Mouse (Mus musculus): ENCODE data around the gene Zfp386. TPM values are rescaled to one million over a fixed set of nuclear protein-coding genes. Genes with fewer than 3 reads are reported as not detected.
"Not testable (repeated sequence)": the region's sequence is repeated elsewhere in the genome, so short reads cannot be mapped to it uniquely, and the experiment has no call there.

Zfp386 gene
- polyA plus RNA-seq (2012; rRNA removed) = 28.4 and 30.9 TPM in 2 replicates

DNA sequence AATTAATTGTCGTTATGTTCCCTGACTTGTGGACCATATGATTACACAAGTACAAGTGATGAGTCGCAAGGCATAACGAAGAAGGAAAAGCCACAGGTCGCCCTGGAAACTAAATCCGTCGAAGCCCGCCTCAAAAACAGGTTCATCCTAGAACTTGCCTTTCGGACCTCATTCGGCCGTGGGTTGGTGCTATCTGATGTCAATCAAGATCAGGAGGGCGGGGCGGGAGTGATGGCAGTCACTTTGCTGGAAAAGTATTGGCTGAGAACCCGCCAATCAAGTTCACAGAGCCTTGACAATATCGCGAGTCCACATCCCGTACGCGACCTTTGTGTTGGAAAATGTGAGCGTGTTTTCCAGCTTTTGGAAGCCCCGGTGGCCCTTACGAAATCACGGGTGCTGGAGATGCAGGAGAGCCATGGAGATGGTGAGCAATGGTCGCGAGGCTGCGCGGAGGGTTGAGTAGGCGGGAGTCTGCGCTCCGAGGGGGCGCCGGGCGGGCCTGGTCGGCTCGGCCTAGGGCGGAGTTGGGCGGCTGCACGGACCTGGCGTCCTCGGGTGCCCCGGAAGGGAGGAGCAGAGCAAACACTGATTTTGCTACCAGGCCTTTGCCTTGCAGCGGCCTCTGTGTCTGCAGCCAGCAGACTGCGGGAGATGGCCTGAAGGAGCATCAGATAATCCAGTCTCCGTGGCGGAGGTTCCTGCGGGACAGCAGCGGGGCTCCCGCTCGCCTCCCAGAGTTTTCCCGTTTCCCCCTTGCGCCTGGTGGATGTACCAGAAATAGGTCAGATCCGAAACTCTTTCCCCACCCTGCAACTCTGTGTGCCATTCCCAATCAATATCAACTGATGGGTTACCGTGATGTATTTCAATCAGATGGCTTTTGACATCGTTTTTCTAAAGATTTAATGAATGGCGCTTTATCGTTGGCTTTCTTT is at the start of gene Zfp386:
Zfp386 (plus strand) TSS at position 285 of the 938 bp plus-strand sequence.
- Histone ChIP-seq H3K4me3 (ENCODE audit: insufficient read depth, low read length) (peak within 1 kb of the TSS; percentile 69), H3K27ac (ENCODE audit: insufficient read depth, low read length) (peak within 1 kb of the TSS; percentile 85), H3K4me1 (ENCODE audit: control insufficient read depth, insufficient read depth, low read length) (no peaks in the 10 kb centered on the region; the same call in 1 of the 2 replicates)
- TF ChIP-seq CTCF (IDR thresholded peaks at IDR 0.05; ENCODE audit: extremely low read depth, insufficient read depth, low read length) (no peak), POLR2A (IDR thresholded peaks at IDR 0.05; ENCODE audit: extremely low read depth, insufficient read depth, low read length) (peak; percentile 56; the same call in 1 of the 2 replicates)

DNA sequence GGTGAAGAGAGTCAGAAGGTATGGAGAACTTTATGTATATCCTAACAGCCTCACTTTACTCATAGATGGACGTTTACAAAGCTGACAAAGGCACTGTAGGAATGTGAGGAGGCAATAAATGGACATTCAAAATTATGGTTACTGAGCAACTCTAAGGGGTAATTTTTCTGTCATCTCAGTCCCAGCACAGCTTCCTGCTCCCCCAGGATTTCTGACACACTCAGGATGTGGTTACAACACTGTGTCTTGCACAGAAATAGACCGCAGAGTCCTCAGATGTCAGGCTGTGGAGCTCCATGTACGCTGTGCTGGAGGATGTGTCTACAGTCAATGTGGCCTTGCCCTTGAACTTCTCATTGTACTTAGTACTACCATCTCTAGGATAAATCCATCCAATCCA is 47.7 kb upstream of the Zfp386 start:
- not testable (repeated sequence) for H3K4me1 ChIP-seq (ENCODE audit: control insufficient read depth, insufficient read depth, low read length); H3K4me3 ChIP-seq (ENCODE audit: insufficient read depth, low read length); H3K27ac ChIP-seq (ENCODE audit: insufficient read depth, low read length)

DNA sequence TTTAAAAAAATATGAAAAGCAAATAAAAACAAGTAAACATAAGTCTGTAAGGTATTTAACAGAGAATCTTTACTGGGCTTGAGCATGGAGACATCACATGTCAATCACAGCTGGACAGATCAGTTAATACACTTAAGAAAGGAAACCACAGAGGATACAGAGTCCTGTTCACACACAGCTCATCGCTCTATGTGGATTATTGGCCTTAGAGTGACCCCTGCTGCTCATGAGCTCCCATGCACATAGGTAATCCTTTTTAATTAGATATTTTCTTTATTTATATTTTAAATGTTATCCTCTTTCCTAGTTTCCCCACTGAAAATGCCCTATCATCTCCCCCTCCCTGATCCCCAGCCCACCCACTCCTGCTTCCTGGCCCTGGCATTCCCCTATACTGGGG is 44.6 kb upstream of the Zfp386 start:
- not testable (repeated sequence) for H3K4me3 ChIP-seq (ENCODE audit: insufficient read depth, low read length); H3K27ac ChIP-seq (ENCODE audit: insufficient read depth, low read length); H3K4me1 ChIP-seq (ENCODE audit: control insufficient read depth, insufficient read depth, low read length)

DNA sequence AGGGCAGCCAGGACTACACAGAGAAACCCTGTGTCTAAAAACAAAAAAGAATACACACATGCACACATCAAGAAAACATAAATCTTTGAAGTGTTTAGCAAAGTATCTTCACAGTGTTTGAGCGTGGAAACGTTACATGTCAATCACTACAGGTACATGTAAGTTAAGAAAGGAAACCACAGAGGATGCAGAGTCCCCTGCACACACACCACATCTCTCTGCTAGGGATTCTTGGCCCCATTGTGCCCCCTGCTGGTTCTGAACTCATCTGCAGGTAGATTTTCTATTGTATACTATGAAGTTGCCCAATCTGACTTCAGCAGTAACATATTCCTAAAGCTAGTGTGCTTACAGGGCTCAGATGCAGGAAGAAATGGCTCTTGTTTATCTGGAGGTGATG is 36.7 kb upstream of the Zfp386 start:
- no peak overlapping the region for H3K27ac ChIP-seq (ENCODE audit: insufficient read depth, low read length)
- no peak overlapping the region for H3K4me3 ChIP-seq (ENCODE audit: insufficient read depth, low read length)
- no peak for TF ChIP-seq POLR2A (IDR thresholded peaks at IDR 0.05; ENCODE audit: extremely low read depth, insufficient read depth, low read length)
- no peak for TF ChIP-seq CTCF (IDR thresholded peaks at IDR 0.05; ENCODE audit: extremely low read depth, insufficient read depth, low read length)
- H3K4me1 ChIP-seq (ENCODE audit: control insufficient read depth, insufficient read depth, low read length) = no peaks in the 10 kb centered on the region

DNA sequence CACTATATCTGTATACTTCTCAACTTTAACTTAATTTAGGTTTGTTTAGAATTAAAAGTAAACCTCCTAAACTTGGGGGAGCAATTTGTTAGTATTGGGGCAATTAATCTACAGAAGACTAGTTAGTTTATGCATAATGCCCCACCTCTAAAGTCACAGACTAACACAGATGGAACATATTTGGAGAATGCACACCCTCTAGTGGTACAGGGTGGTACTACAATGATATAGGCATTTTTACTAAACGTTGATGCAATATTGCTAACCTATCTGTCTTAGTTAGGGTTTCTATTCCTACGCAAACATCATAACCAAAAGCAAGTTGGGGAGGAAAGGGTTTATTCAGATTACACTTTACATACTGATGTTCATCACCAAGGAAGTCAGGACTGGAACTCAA is 19.4 kb upstream of the Zfp386 start:
- no peaks in the 10 kb centered on the region for H3K4me1 ChIP-seq (ENCODE audit: control insufficient read depth, insufficient read depth, low read length)
- TF ChIP-seq POLR2A (IDR thresholded peaks at IDR 0.05; ENCODE audit: extremely low read depth, insufficient read depth, low read length) = no peak
- no peak for TF ChIP-seq CTCF (IDR thresholded peaks at IDR 0.05; ENCODE audit: extremely low read depth, insufficient read depth, low read length)
- no peak overlapping the region for H3K4me3 ChIP-seq (ENCODE audit: insufficient read depth, low read length)
- H3K27ac ChIP-seq (ENCODE audit: insufficient read depth, low read length) = no peak overlapping the region

DNA sequence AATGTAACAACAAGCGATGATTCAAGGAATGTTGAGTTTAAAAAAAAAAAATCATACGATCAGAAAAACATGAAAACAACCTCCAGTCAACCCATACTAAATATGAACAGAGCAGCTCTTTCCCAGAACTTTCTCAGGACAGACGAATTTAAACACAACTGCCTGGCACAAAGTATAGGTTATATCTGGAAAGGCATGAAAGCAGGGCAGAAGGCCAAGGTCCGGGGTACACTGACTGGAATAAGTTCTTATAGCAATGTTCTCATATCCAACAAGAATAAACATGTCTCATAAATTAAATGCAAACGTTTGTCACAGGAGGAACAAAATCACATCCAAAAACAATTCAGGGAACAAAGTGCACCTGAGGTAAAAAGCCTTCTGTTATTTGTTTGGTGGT is 12.2 kb upstream of the Zfp386 start:
- H3K4me3 ChIP-seq (ENCODE audit: insufficient read depth, low read length) = no peak overlapping the region
- no peak for TF ChIP-seq POLR2A (IDR thresholded peaks at IDR 0.05; ENCODE audit: extremely low read depth, insufficient read depth, low read length)
- H3K4me1 ChIP-seq (ENCODE audit: control insufficient read depth, insufficient read depth, low read length) = no peaks in the 10 kb centered on the region
- no peak overlapping the region for H3K27ac ChIP-seq (ENCODE audit: insufficient read depth, low read length)

DNA sequence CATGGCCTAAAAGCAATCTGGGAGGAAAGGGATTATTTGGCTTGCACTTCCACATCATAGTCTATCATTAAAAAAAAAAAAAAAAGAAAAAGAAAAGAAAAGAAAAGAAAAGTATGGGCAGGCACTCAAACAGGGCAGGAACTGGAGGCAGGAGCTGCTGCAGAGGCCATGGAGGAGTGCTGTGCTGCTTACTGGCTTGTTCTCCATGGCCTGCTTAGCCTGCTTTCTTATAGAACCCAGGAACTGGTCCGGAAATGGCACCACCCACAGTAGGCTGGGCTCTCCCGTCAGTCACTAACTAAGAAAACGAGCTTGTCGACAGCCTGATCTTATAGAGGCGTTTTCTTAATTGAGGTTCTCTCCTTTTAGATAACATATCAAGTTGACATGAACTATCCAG is 2.7 kb upstream of the Zfp386 start:
- no peaks in the 10 kb centered on the region for H3K4me1 ChIP-seq (ENCODE audit: control insufficient read depth, insufficient read depth, low read length)
- no peak overlapping the region for H3K4me3 ChIP-seq (ENCODE audit: insufficient read depth, low read length)
- TF ChIP-seq POLR2A (IDR thresholded peaks at IDR 0.05; ENCODE audit: extremely low read depth, insufficient read depth, low read length) (no peak), CTCF (IDR thresholded peaks at IDR 0.05; ENCODE audit: extremely low read depth, insufficient read depth, low read length) (no peak)
- H3K27ac ChIP-seq (ENCODE audit: insufficient read depth, low read length) = no peak overlapping the region

DNA sequence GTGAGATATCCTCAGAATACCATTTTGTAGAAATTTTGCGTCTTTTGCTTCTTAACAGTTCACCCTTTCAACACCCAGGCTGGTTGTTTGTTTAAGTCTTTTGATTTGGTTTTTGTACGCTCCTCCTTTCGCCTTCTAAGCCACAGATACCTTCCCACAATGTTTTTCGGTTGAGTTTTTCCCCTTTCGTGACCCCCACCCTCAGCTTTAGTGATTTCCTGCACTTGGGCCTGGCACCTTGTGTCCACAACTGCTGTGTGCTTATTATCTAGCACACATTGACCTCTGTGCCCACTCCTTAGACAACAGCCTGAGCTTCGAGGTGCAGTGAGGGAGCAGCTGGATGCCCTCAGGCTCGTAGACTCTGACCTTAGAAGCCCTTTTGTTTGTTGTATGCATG is 1.2 kb downstream of the Zfp386 start:
- TF ChIP-seq CTCF (IDR thresholded peaks at IDR 0.05; ENCODE audit: extremely low read depth, insufficient read depth, low read length) = no peak
- TF ChIP-seq POLR2A (IDR thresholded peaks at IDR 0.05; ENCODE audit: extremely low read depth, insufficient read depth, low read length) = no peak
- H3K4me1 ChIP-seq (ENCODE audit: control insufficient read depth, insufficient read depth, low read length) = no peaks in the 10 kb centered on the region; the same call in 1 of the 2 replicates
- peak overlapping the region; percentile 69; the same call in 1 of the 2 replicates for H3K4me3 ChIP-seq (ENCODE audit: insufficient read depth, low read length)
- H3K27ac ChIP-seq (ENCODE audit: insufficient read depth, low read length) = no peak overlapping the region

DNA sequence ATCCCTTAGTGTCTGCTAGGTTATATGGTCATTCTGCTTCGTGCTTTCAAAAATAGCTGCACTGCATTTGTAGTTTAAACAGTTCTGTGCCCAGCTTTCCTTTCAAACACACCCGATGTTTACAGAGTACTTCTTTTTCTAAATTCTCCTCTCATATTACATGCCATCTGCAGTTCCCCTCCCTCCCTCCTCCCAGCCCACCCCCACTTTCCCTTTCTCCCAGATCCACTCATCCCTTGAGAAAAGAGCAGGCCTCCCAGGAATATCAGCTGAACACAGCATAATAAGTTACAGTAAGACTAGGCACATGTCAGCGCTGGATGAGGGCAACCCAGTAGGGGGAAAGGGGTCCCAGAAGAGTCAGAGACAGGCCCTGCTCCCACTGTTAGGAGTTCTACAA is 1.7 kb downstream of the Zfp386 start:
- Histone ChIP-seq H3K4me3 (ENCODE audit: insufficient read depth, low read length) (no peak overlapping the region), H3K27ac (ENCODE audit: insufficient read depth, low read length) (no peak overlapping the region), H3K4me1 (ENCODE audit: control insufficient read depth, insufficient read depth, low read length) (no peaks in the 10 kb centered on the region; the same call in 1 of the 2 replicates)
- no peak for TF ChIP-seq POLR2A (IDR thresholded peaks at IDR 0.05; ENCODE audit: extremely low read depth, insufficient read depth, low read length)
- TF ChIP-seq CTCF (IDR thresholded peaks at IDR 0.05; ENCODE audit: extremely low read depth, insufficient read depth, low read length) = no peak

DNA sequence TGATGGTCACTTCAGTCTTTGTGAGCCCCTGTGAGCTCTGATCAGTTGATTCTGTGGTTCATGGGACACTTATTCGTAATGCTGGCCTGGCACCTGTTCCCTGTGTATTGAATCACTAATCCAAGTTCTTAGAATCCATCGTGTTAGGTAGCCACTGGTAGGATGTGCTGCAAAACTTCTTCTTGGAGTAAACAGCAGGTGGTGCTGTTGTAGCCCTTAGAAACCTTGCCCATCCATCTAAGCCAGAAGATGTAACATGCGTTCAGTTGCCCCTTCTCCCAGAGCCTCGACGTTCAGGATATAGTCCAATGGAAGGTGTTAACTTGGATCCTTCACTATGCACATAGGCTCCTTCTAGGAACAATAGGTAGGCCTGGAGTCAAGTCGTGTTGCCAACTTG is 2.2 kb downstream of the Zfp386 start:
- TF ChIP-seq CTCF (IDR thresholded peaks at IDR 0.05; ENCODE audit: extremely low read depth, insufficient read depth, low read length) = peak; percentile 43; the same call in 1 of the 2 replicates
- TF ChIP-seq POLR2A (IDR thresholded peaks at IDR 0.05; ENCODE audit: extremely low read depth, insufficient read depth, low read length) = no peak
- Histone ChIP-seq H3K27ac (ENCODE audit: insufficient read depth, low read length) (no peak overlapping the region), H3K4me1 (ENCODE audit: control insufficient read depth, insufficient read depth, low read length) (no peaks in the 10 kb centered on the region; the same call in 1 of the 2 replicates), H3K4me3 (ENCODE audit: insufficient read depth, low read length) (no peak overlapping the region)

Measured in cortical plate, adult 2 months (tissue).